In the genomic region with DNA sequence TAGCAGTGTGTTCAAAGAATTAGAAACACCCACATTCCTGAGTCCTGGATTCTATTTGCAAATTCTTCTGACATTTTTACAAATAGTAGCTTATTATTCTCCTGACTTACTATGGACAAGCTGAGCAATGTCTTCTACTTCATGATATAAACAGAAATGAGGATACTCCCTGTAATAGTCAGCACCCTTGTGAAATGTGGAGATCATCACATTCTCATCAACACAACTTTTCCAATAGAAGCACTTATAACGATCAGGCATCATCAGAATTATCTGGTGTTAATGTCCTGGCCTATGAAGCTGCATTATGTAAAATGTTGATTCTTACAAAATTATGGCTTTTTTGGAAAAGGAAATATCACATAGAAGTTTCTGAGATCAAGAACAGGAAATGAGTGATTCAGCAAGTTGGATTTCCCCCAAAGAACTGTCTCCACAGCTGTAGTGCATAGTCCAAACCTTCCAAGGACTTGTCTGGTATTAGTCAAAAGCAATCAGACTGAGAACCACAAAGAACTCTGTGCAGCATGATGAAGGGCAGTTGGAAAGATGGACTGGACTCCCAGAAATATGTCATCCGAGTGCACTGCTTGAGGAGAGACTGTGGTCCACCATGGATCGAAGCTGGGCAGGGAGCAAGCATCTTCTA, we compare ENCODE assay signal across 10 mouse cellular contexts.
DNase-seq lines count a peak whose midpoint lies in the region; ATAC-seq and TF ChIP-seq lines count a peak whose summit lies in the region.
"Had no signal": no experiment of that assay in that cellular context is flagged by ENCODE, and none has a peak within 500 bp of the region (broad histone marks: within the 10 kb centered on the region; RNA-seq: fewer than 3 reads in every experiment).

No protein-coding gene starts in this region.

- no peaks in the 10 kb centered on the region for H3K4me1 ChIP-seq in lung, embryonic 14.5 days (ENCODE audit: insufficient read depth)
- no peaks in the 10 kb centered on the region for H3K4me1 ChIP-seq in lung, adult 2 months (ENCODE audit: control insufficient read depth, insufficient read depth, low read length)
- H3K4me1 ChIP-seq in stomach, postnatal 0 days (replicated peaks; ENCODE audit: control insufficient read depth, insufficient read depth) = no peaks in the 10 kb centered on the region

- no peak overlapping the region for H3K9ac ChIP-seq in lung, embryonic 14.5 days
- no peak overlapping the region for H3K9ac ChIP-seq in stomach, postnatal 0 days (ENCODE audit: low read length)

- no peak for TF ChIP-seq CTCF in gastrocnemius, adult 2 months (IDR thresholded peaks at IDR 0.05)
- TF ChIP-seq CTCF in lung, embryonic 14.5 days (IDR thresholded peaks at IDR 0.05; ENCODE audit: low read depth) = no peak
- TF ChIP-seq CTCF in lung, adult 2 months (IDR thresholded peaks at IDR 0.05; ENCODE audit: insufficient read depth, low read length) = no peak
- no peak for TF ChIP-seq CTCF in stomach, postnatal 0 days (IDR thresholded peaks at IDR 0.05; ENCODE audit: low read depth)

- TF ChIP-seq POLR2A in lung, adult 2 months (IDR thresholded peaks at IDR 0.05; ENCODE audit: borderline replicate concordance, extremely low read depth, low read depth, low read length) = no peak

- peak; percentile 41; the same call in 1 of the 2 replicates for ATAC-seq in lung, embryonic 14.5 days (ENCODE audit: insufficient read depth)
- ATAC-seq in stomach, postnatal 0 days (ENCODE audit: low FRiP score, low TSS enrichment) = peak; percentile 32; the same call in 1 of the 2 replicates

- no peak for TF ChIP-seq EP300 in stomach, postnatal 0 days (optimal IDR thresholded peaks at IDR 0.05)

- no peak overlapping the region for H3K4me2 ChIP-seq in lung, embryonic 14.5 days
- H3K4me2 ChIP-seq in stomach, postnatal 0 days (replicated peaks; ENCODE audit: low read depth) = no peak overlapping the region

- DNase-seq in gastrocnemius, adult 18-20 months (ENCODE audit: low spot score) = peak; percentile 1
- DNase-seq in gastrocnemius, adult 2 months = no peak
- peak; percentile 63 for DNase-seq in lung, embryonic 14.5 days
- DNase-seq in lung, adult 2 months = no peak
- DNase-seq in heart, postnatal 36 days = peak; percentile 3 to 22
- no peak for DNase-seq in stomach, postnatal 0 days (ENCODE audit: low spot score)
- DNase-seq in embryo, embryonic 10 days (ENCODE audit: low spot score) = no peak
- DNase-seq in neural tube, embryonic 10.5 days (ENCODE audit: extremely low spot score, low spot score) = no peak
- DNase-seq: cerebellum, adult 11-12 months had no signal

- WGBS in lung, embryonic 14.5 days = 66% methylated on average over 3 of the region's 3 CpGs
- 66% methylated on average over 3 of the region's 3 CpGs for WGBS in lung, adult 2 months
- WGBS in stomach, postnatal 0 days = 54% methylated on average over 3 of the region's 3 CpGs

- H3K27me3 ChIP-seq in lung, embryonic 14.5 days (ENCODE audit: insufficient read depth, low read length) = no peaks in the 10 kb centered on the region
- H3K27me3 ChIP-seq in stomach, postnatal 0 days (ENCODE audit: control insufficient read depth, insufficient read depth, low read length) = no peaks in the 10 kb centered on the region

- H3K27ac ChIP-seq in gastrocnemius, adult 2 months = no peak overlapping the region
- H3K27ac ChIP-seq in lung, embryonic 14.5 days (ENCODE audit: low read depth) = no peak overlapping the region
- no peak overlapping the region for H3K27ac ChIP-seq in stomach, postnatal 0 days (replicated peaks)

- no peaks in the 10 kb centered on the region for H3K36me3 ChIP-seq in lung, embryonic 14.5 days (ENCODE audit: insufficient read depth)
- H3K36me3 ChIP-seq in stomach, postnatal 0 days (ENCODE audit: control insufficient read depth, insufficient read depth, low read length) = no peaks in the 10 kb centered on the region

- intact Hi-C loops in gastrocnemius, adult 2 months (cut with DNase I) = no loop called here
- intact Hi-C loops in heart, postnatal 36 days (cut with DNase I) = no loop called here

- H3K4me3 ChIP-seq in gastrocnemius, adult 2 months = no peak overlapping the region
- no peak overlapping the region for H3K4me3 ChIP-seq in lung, embryonic 14.5 days (ENCODE audit: low read depth, low read length)
- no peak overlapping the region for H3K4me3 ChIP-seq in lung, adult 2 months (replicated peaks; ENCODE audit: extremely low read depth, low read depth, low read length)
- H3K4me3 ChIP-seq in stomach, postnatal 0 days (ENCODE audit: low read depth, low read length) = no peak overlapping the region
- H3K4me3 ChIP-seq: myocyte had no signal

- H3K9me3 ChIP-seq in lung, embryonic 14.5 days (ENCODE audit: low read depth, low read length) = no peaks in the 10 kb centered on the region
- H3K9me3 ChIP-seq in stomach, postnatal 0 days (ENCODE audit: control insufficient read depth, low read length) = no peaks in the 10 kb centered on the region

Comparison
In these comparisons a context has a peak if more than half of its experiments do, and no peak if none do; other contexts are left out.
1. DNase-seq: peak in gastrocnemius, adult 18-20 months (single experiment), lung, embryonic 14.5 days (single experiment) and heart, postnatal 36 days (2 of 2); none in gastrocnemius, adult 2 months (single experiment), lung, adult 2 months (single experiment), stomach, postnatal 0 days (single experiment), embryo, embryonic 10 days (single experiment) and neural tube, embryonic 10.5 days (single experiment).